Mouse (Mus musculus): ENCODE data around the gene Psmd13. TPM values are rescaled to one million over a fixed set of nuclear protein-coding genes. Genes with fewer than 3 reads are reported as not detected.

The Psmd13 gene
- polyA plus RNA-seq (2012; rRNA removed), result 92.8 and 99.7 TPM in 2 replicates

- DNase-seq (ENCODE audit: extremely low spot score in 1 of 2, low spot score in 1 of 2), result peak; percentile 91 to 96
Observed at GRCm38 (mm10) chr7:140881696-140882468, at the start of gene Psmd13, which contains the start of gene Sirt3. Psmd13 (plus strand) TSS chr7:140881968. Sirt3 (minus strand) TSS chr7:140882309.

GRCm38 (mm10) chr7:140833341-140833740 lies 48.4 kb upstream of the Psmd13 start:
- no peak for DNase-seq (ENCODE audit: extremely low spot score in 1 of 2, low spot score in 1 of 2)

- no peak for DNase-seq (ENCODE audit: extremely low spot score in 1 of 2, low spot score in 1 of 2)
Observed at GRCm38 (mm10) chr7:140834968-140835757, 46.6 kb upstream of the Psmd13 start, which contains the start of gene Urah. Urah (plus strand) TSS chr7:140835018.

- no peak for DNase-seq (ENCODE audit: extremely low spot score in 1 of 2, low spot score in 1 of 2)
Observed at GRCm38 (mm10) chr7:140835758-140836087, 46.0 kb upstream of the Psmd13 start.

GRCm38 (mm10) chr7:140836243-140837115 lies 45.3 kb upstream of the Psmd13 start:
- peak in 1 of 2 experiments; percentile 64 for DNase-seq (ENCODE audit: extremely low spot score in 1 of 2, low spot score in 1 of 2)

GRCm38 (mm10) chr7:140839556-140839955 lies 42.2 kb upstream of the Psmd13 start:
- DNase-seq (ENCODE audit: extremely low spot score in 1 of 2, low spot score in 1 of 2), result no peak

GRCm38 (mm10) chr7:140840750-140841735 lies 40.7 kb upstream of the Psmd13 start:
- no peak for DNase-seq (ENCODE audit: extremely low spot score in 1 of 2, low spot score in 1 of 2)

GRCm38 (mm10) chr7:140843806-140844205 lies 38.0 kb upstream of the Psmd13 start:
- no peak for DNase-seq (ENCODE audit: extremely low spot score in 1 of 2, low spot score in 1 of 2)

- DNase-seq (ENCODE audit: extremely low spot score in 1 of 2, low spot score in 1 of 2), result peak; percentile 65 to 95
Observed at GRCm38 (mm10) chr7:140844905-140845665, 36.7 kb upstream of the Psmd13 start, which contains the start of gene Scgb1c1. Scgb1c1 (plus strand) TSS chr7:140845547.

GRCm38 (mm10) chr7:140845683-140846082 lies 36.1 kb upstream of the Psmd13 start:
- DNase-seq (ENCODE audit: extremely low spot score in 1 of 2, low spot score in 1 of 2), result no peak

- DNase-seq (ENCODE audit: extremely low spot score in 1 of 2, low spot score in 1 of 2), result no peak
Observed at GRCm38 (mm10) chr7:140846676-140847075, 35.1 kb upstream of the Psmd13 start.

- DNase-seq (ENCODE audit: extremely low spot score in 1 of 2, low spot score in 1 of 2), result no peak
Observed at GRCm38 (mm10) chr7:140847755-140848580, 33.8 kb upstream of the Psmd13 start, which contains the start of gene Odf3. Odf3 (plus strand) TSS chr7:140847805.

GRCm38 (mm10) chr7:140848591-140848990 lies 33.2 kb upstream of the Psmd13 start:
- DNase-seq (ENCODE audit: extremely low spot score in 1 of 2, low spot score in 1 of 2), result no peak

- DNase-seq (ENCODE audit: extremely low spot score in 1 of 2, low spot score in 1 of 2), result no peak
Observed at GRCm38 (mm10) chr7:140851916-140852315, 29.9 kb upstream of the Psmd13 start.

- DNase-seq (ENCODE audit: extremely low spot score in 1 of 2, low spot score in 1 of 2), result no peak
Observed at GRCm38 (mm10) chr7:140853386-140853785, 28.4 kb upstream of the Psmd13 start.

GRCm38 (mm10) chr7:140854483-140854882 lies 27.3 kb upstream of the Psmd13 start:
- DNase-seq (ENCODE audit: extremely low spot score in 1 of 2, low spot score in 1 of 2), result no peak

- no peak for DNase-seq (ENCODE audit: extremely low spot score in 1 of 2, low spot score in 1 of 2)
Observed at GRCm38 (mm10) chr7:140855181-140855580, 26.6 kb upstream of the Psmd13 start.
